Mouse (Mus musculus) layer of hippocampus, postnatal 36 days (tissue): ENCODE results near the gene Leo1. TPM values are rescaled to one million over a fixed set of nuclear protein-coding genes. Genes with fewer than 3 reads are reported as not detected.
"Not testable (repeated sequence)": the region's sequence is repeated elsewhere in the genome, so short reads cannot be mapped to it uniquely, and the experiment has no call there.

Source experiments
- DNase-seq, 2 experiments: peaks; one replicate each; pipeline ENCODE4 v3.0.0; 2022
- total RNA-seq, 2 experiments: library from RNA; stranded (reverse); gene quantifications; 2 replicates each; pipeline ENCODE4 v1.2.3; 2021

Leo1 gene
- total RNA-seq, 2 experiments from 2014 or later, result 22.8 to 23.9 TPM

DNA sequence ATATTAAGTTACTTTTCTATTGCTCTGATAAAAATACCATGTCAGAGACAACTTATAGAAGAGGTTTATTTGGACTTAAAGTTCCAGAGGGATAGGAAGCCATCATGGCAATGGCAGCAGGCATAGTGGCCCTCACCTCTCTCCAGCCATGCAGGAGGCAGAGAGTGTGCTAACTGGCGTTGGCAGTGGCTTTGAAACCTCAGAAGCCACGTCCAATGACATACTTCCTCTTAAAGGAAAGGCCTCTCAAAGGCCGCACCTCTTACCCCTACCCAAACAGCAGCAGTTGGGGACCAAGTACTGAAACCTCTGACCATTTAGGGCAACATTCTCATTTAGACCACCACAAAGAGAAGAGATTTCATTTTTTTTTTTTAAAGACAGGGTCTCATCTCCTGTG, 35.9 kb downstream of the Leo1 start:
- DNase-seq, result no peak

DNA sequence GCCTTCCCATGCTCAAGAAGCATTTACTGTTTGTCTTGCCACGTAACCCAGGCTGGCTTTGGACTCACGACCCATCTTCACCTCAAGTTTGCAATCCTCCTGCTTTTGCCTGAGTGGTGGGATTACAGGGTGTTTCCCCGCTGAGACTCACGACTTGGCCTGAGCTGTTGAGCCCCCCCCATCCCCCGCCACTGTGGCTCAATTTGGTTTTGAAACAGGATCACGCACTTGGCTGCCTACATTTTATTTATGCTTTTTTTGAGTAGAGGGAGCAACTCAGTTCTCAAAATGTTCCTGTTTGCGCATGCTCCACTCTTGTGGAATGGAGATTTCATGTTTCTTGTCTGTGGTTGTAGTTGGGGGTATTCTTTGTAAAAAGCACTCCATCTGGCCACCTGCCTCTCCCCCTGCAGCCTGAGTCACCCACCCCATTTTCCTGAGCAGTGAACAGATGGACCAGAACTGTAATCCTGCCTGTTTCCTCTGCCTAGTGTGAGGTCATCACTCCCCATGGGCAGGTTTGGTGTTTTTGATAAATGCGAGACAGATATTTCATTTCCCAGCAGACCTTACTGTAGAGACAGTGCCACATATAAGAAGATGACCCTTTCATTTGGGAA, 37.9 kb downstream of the Leo1 start:
- peak; percentile 11 to 13 for DNase-seq

DNA sequence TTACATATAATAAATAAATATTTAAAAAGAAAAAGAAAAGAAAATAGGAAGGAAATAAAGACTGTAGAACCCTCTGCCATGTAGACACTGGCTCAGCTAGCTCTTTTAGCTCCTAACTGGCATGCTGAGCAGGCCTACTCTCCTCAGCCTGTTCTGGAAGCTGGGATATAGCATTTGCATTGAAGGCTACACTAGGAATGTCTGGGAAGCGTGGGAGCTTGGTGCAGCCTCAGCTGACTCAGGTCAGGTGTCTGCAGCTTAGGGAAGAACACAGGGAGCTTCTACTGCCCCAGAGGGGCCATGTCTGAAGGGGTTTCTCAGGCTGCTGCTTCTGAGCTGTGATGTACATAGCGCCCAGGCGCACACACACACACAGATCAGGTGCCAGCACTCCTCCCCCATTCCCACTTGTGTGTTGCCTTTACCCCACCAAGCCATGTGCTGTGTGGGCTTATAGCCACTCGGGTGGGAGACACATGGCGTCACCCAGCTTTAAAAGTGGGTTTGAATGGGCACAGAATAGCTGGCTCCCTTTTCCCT, 39.3 kb downstream of the Leo1 start:
- DNase-seq, result peak in 1 of 2 experiments; percentile 11

DNA sequence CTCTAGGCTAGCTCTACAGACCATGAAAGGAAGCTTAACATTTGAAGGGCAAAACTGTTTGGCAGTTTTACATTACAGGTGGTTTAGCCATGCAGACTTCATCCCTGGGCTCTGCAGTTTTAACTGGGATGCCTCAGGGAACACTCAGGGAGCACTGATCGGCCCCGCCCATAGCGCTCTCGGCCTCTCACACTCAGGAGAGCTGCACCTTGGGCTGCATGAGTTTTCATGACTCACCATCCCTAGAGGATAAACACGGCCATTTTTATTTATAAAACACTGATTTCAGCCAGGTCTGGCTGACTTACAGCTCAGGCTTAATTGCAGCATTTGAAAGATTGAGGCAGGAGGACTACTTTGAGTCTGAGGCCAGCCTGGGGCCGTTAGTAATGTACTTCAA, 43.9 kb downstream of the Leo1 start:
- DNase-seq, result no peak

DNA sequence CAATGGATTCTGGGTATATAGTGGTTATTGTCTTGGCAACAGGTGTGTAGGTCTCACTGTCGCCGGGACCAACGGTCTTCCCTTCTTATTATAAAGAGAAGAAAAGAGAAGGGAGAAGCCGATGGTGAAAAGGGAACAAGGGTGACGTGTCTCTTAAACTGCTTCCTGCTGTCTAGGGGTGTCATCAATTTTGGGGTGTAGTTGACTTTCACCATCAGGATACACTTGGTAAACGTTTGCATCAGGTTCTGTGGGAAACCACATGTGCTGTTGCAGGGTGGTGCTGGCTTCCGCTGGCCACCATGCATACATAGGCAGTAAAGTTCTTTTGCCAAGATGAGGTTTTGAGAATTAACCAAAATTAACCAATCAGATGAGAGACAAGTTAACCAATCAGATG, 46.9 kb downstream of the Leo1 start:
- not testable (repeated sequence) for DNase-seq

DNA sequence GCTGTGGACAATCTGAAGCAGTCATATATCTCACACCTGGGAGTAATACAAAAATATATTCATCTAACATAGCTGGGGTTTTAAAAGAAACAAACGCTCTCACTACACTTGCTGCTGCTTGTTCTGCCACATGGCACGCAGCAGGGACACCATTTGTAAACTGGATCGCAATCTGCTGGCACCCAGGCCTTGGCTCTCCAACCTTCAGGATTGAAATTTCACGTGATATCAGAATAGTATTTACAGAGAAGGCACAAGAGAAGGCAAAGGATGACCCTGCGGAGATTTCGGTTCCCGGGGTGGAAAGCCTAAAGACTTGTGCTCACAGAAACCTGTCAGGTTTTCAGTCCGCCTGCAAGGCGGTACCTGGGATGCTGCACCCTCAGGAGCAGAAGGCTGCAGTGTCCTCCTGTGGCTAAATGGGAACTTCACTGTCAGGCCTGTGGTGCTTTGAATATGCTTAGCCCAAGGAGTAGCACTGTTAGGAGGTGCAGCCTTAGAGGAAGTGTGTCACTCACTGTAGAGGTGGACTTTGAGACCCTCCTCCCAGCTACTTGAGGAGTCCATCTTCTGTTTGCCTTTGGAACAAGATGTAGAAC, 53.2 kb downstream of the Leo1 start:
- peak; percentile 21 to 38 for DNase-seq

DNA sequence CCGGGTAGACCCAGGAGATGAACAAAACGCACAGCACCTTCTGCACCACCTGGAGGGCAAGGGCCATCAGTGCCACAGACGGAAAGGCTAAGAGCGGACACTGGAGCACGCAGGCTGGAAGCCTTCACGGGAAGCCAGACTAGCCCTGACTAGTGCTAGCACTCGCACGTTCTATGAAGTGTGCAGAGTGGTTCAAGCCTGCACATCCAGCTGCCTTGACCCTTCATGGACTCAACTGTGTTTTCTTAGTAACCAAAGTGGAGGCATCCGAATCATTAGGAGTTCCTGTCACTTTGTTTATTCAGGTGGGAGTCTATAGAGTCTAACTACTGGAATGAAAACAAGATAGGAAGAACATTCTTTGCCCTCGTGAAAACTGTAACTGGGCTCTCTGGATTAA, 54.6 kb downstream of the Leo1 start:
- no peak for DNase-seq

DNA sequence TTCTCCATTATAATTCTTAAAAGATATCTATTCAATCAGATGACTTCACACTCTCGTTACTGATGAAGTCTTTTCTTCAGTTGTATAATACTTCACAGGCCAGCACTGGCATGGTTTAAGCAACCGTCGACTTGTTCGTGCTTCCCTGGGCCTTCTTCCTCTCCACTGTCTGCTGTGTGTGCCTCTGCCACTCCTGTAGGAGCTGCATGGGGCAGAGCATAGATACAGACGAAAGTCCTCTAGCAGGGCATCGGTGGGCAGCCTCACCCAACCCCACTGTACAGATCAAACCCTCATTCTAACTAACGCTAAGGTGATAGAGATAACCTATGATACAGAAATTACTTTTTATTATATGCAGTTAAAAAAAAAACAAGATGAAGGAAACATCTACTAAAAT, 57.2 kb downstream of the Leo1 start:
- DNase-seq, result no peak

DNA sequence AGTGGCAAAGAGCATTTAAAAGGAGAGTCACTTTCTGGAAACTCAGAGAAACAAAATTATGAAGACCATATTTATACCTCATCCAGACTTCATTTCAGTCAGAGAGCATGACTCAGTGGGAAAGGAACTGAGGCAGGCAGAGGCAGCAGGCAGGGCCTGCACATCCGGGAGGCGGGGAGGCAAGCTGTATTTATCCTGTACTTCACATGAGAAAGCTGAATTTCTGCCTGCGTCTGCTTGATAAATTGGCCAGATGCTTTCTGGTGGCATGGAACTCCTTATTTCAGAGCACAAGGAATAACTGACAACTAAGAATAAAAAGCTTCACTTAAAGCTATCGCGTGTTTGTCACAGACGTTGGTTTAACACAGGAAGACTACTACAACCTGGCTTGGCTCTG, 63.0 kb downstream of the Leo1 start:
- DNase-seq, result peak; percentile 19 to 30

DNA sequence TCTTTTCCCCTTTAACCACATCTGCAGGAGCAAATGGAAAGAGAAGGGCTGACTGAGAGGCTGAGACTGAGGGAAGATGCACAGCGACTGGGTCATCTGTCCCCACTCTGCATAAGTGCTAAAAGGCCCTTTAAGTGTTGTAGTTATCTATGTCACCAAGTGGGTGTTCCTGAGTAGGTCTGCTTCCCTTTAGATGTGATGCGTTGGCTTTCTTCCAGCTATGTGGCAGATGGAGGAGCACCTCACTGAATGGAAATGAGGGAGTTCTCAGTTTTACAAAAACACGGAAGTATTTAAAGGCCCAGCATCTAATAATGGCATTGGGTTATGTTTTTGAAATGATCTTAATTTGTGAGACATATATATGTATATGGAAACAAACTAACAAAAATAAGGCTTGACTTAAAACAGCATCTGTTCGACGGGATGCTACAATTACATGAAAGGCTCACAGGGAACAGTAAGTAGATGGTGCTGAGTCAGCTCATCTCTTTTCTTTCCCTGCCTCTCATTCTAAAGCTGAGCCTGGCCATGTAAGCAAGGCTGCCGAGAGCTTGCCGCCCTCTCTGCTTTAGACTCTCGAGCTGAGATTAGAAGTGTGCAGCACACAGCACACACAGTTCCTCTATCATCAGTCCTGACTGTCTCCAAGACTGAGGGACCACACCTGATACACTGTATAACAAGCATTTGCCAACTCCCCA, 70.1 kb downstream of the Leo1 start:
- DNase-seq, result no peak

DNA sequence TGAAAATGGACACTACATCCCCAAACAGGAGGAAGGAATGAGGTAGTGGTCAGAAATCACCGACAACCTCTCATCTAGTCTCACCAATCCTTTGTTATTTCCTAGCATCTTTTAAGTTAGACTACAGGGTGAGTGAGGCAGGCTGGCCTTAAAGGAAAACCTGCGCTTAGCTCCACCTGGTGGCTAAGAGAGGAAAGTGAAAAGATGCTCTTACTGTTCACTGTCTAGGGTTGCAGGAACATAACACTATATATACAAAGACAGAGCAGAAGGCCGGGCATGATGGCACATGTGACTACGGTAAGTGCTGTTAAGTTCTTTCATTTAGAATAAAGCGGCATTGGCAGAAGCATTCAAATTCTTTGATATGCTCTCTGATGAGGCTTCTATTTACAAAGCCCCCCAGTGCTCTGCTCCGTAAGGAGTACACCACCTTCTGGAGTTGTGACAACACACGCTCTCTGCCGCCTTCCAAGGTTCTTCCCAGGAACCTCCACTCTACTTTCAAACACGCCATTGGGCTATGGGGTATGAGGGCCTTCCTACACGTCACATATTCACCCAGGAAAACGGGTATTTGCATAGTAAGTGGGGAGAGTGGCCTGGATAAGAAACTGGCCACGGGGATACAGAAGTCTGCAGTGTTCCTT, 74.3 kb downstream of the Leo1 start:
- peak in 1 of 2 experiments; percentile 56 for DNase-seq

Other genes with a start within 250 kb of the Leo1 start
- under 1 TPM; 0.50 to 0.53 TPM for gene Myo5c, start 209.5 kb upstream of the Leo1 start, total RNA-seq
- gene Gnb5, start 135.2 kb upstream of the Leo1 start, total RNA-seq, result 100 to 1,000 TPM; 115 to 128 TPM
- gene Bcl2l10, start 93.8 kb upstream of the Leo1 start, total RNA-seq, result under 1 TPM in 1 of 2 experiments, not detected in 1; 0.27 TPM
- 10 to 100 TPM; 27.4 to 28.1 TPM for gene Mapk6, start 31.5 kb upstream of the Leo1 start, total RNA-seq
- 10 to 100 TPM; 46.4 to 47.3 TPM for gene Tmod3, start 118.1 kb downstream of the Leo1 start, total RNA-seq
- gene Tmod2, start 169.8 kb downstream of the Leo1 start, total RNA-seq, result 100 to 1,000 TPM; 370 to 392 TPM
- 10 to 100 TPM; 61.8 to 65.8 TPM for gene Lysmd2, start 184.2 kb downstream of the Leo1 start, total RNA-seq
- gene Scg3, start 242.5 kb downstream of the Leo1 start, total RNA-seq, result 100 to 1,000 TPM; 279 to 282 TPM